Mouse (Mus musculus) stomach, postnatal 0 days (tissue): ENCODE measurements around the gene Pax7. TPM values are rescaled to one million over a fixed set of nuclear protein-coding genes. Genes with fewer than 3 reads are reported as not detected.

ENCODE experiments used
- ATAC-seq: fragments of 200-750 bp; cut with Nextera tagmentation; 2 replicates; pipeline ENCODE4 v1.8.0; 2017; ENCODE audit not compliant: low FRiP score, low TSS enrichment
- DNase-seq: peaks from one replicate; pipeline ENCODE4 v3.0.0-alpha.2; 2016; ENCODE audit warnings: low spot score
- H3K27ac ChIP-seq: fragments of 300-500 bp; sonication (generic); replicated peaks from 2 replicates; pipeline ENCODE4 v1.5.1; 2014; ENCODE audit warnings: mild to moderate bottlenecking, control low read depth
- H3K27me3 ChIP-seq: fragments of 300-500 bp; sonication (generic); 2 replicates; pipeline ENCODE4 v1.6.1; 2014; ENCODE audit warnings: low read length; ENCODE audit not compliant: control insufficient read depth, insufficient read depth
- H3K36me3 ChIP-seq: fragments of 300-500 bp; sonication (generic); 2 replicates; pipeline ENCODE4 v1.6.1; 2014; ENCODE audit warnings: low read length, mixed read lengths; ENCODE audit not compliant: control insufficient read depth, insufficient read depth
- H3K4me1 ChIP-seq: fragments of 300-500 bp; sonication (generic); replicated peaks from 2 replicates; pipeline ENCODE4 v1.6.1; 2014; ENCODE audit warnings: antibody characterized with exemption; ENCODE audit not compliant: control insufficient read depth, insufficient read depth
- H3K4me2 ChIP-seq: fragments of 300-500 bp; sonication (generic); replicated peaks from 2 replicates; pipeline ENCODE4 v1.6.1; 2014; ENCODE audit warnings: low read depth, mild to moderate bottlenecking, control low read depth, moderate library complexity
- H3K4me3 ChIP-seq: fragments of 300-500 bp; sonication (generic); 2 replicates; pipeline ENCODE4 v1.5.1; 2014; ENCODE audit warnings: low read depth, low read length, control low read depth
- H3K9ac ChIP-seq: fragments of 300-500 bp; sonication (generic); 2 replicates; pipeline ENCODE4 v1.6.1; 2014; ENCODE audit warnings: mild to moderate bottlenecking, low read length, control low read depth, mixed read lengths
- H3K9me3 ChIP-seq: fragments of 300-500 bp; sonication (generic); 2 replicates; pipeline ENCODE4 v1.6.1; 2016; ENCODE audit warnings: low read length; ENCODE audit not compliant: control insufficient read depth
- CTCF ChIP-seq: IDR thresholded peaks from 2 replicates; pipeline ENCODE4 v1.5.1; 2016; ENCODE audit warnings: antibody characterized with exemption, low read depth, mild to moderate bottlenecking, moderate library complexity
- EP300 ChIP-seq: optimal IDR thresholded peaks from 2 replicates; pipeline ENCODE3; 2016; ENCODE audit warnings: antibody characterized with exemption
- WGBS: fragments of 180-500 bp; shearing (Covaris S2); extraction: QIAGEN DNeasy Blood & Tissue Kit; methylation state at CpG from one replicate; pipeline ENCODE4 v1.1.7; 2014; 5-methylcytosine and 5-hydroxymethylcytosine counted together
- polyA plus RNA-seq: library from polyadenylated mRNA; unstranded; fragments of >200 nt; fragmentation: Nextera tagmentation; extraction: Ambion mirVana; gene quantifications from 2 replicates; pipeline ENCODE4 v1.2.1, GENCODE M21; 2015

Pax7 gene
- polyA plus RNA-seq: 0.02 TPM in 1 of 2 replicates, not detected in the other

GRCm38 (mm10) chr4:139833036-139833634, at the start of gene Pax7:
Pax7 (minus strand) TSS chr4:139833528.
- Histone ChIP-seq H3K27me3 (peaks cover 25% of the 10 kb centered on the region), H3K4me2 (0 out of 2 replicates have a peak within 1 kb of the TSS, but pooled peaks have one; percentile 27), H3K9ac (no peak within 1 kb of the TSS), H3K36me3 (no peaks in the 10 kb centered on the region), H3K4me1 (no peaks in the 10 kb centered on the region), H3K27ac (no peak within 1 kb of the TSS), H3K4me3 (peak within 1 kb of the TSS; percentile 21; the same call in 1 of the 2 replicates), H3K9me3 (no peaks in the 10 kb centered on the region)
- 2% methylated on average over 34 of the region's 41 CpGs for WGBS
- ATAC-seq (no peak), DNase-seq (no peak)
- TF ChIP-seq CTCF (no peak), EP300 (no peak)

DNA sequence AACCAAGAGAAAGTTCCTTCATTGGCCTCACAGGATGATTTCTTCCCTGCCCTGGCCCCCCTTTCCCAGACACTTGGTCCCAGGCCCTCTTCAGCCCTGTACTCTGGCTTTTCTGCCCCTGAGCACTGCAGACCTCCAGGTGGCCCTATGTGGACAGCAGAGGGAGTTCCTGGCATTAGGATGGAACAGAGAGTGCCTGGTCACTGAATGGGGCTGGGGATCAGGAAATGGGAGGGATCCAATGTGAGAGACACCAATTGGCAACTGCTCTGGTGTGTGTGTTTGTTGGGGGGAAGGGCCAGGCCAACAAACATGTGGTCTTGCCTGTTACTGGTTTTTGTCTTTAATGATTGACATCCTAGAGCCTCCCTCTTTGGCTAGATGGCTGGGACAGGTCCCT, 48.5 kb upstream of the Pax7 start:
- ATAC-seq: no peak
- H3K4me3 ChIP-seq: no peak overlapping the region
- H3K9ac ChIP-seq: no peak overlapping the region

GRCm38 (mm10) chr4:139879324-139879723, 46.0 kb upstream of the Pax7 start:
- H3K9ac ChIP-seq: no peak overlapping the region
- H3K4me2 ChIP-seq: no peak overlapping the region
- DNase-seq: no peak
- H3K9me3 ChIP-seq: no peaks in the 10 kb centered on the region
- no peaks in the 10 kb centered on the region for H3K27me3 ChIP-seq
- H3K4me1 ChIP-seq: no peaks in the 10 kb centered on the region
- TF ChIP-seq CTCF (no peak), EP300 (no peak)
- H3K36me3 ChIP-seq: no peaks in the 10 kb centered on the region
- ATAC-seq: no peak
- WGBS: 64% methylated on average over 7 of the region's 7 CpGs
- no peak overlapping the region for H3K27ac ChIP-seq
- H3K4me3 ChIP-seq: no peak overlapping the region

More for the DNA sequence above, 48.5 kb upstream of the Pax7 start:
- no peak overlapping the region for H3K27ac ChIP-seq
- no peak overlapping the region for H3K4me2 ChIP-seq
- TF ChIP-seq EP300 (no peak), CTCF (0 out of 2 replicates have a peak, but pooled peaks have one; percentile 12)
- H3K4me1 ChIP-seq: no peaks in the 10 kb centered on the region
- H3K36me3 ChIP-seq: no peaks in the 10 kb centered on the region
- no peaks in the 10 kb centered on the region for H3K9me3 ChIP-seq
- H3K27me3 ChIP-seq: no peaks in the 10 kb centered on the region
- DNase-seq: no peak

- DNase-seq (no peak), ATAC-seq (no peak)
- Histone ChIP-seq H3K4me3 (no peak overlapping the region), H3K27me3 (no peaks in the 10 kb centered on the region), H3K9me3 (no peaks in the 10 kb centered on the region), H3K4me1 (no peaks in the 10 kb centered on the region), H3K27ac (no peak overlapping the region), H3K9ac (no peak overlapping the region), H3K36me3 (no peaks in the 10 kb centered on the region), H3K4me2 (no peak overlapping the region)
- WGBS: 56% methylated on average over 4 of the region's 4 CpGs
- TF ChIP-seq EP300 (no peak), CTCF (peak; percentile 55)
Observed at GRCm38 (mm10) chr4:139878443-139878842, 45.1 kb upstream of the Pax7 start.

- Histone ChIP-seq H3K27me3 (no peaks in the 10 kb centered on the region), H3K4me3 (no peak overlapping the region), H3K27ac (no peak overlapping the region), H3K36me3 (no peaks in the 10 kb centered on the region), H3K4me2 (no peak overlapping the region), H3K9ac (no peak overlapping the region), H3K4me1 (no peaks in the 10 kb centered on the region), H3K9me3 (no peaks in the 10 kb centered on the region)
- DNase-seq (peak; percentile 79), ATAC-seq (peak; percentile 67)
- TF ChIP-seq EP300 (no peak), CTCF (peak; percentile 89)
- WGBS: 6% methylated on average over 4 of the region's 4 CpGs
Observed at GRCm38 (mm10) chr4:139877269-139877668, 43.9 kb upstream of the Pax7 start.

DNA sequence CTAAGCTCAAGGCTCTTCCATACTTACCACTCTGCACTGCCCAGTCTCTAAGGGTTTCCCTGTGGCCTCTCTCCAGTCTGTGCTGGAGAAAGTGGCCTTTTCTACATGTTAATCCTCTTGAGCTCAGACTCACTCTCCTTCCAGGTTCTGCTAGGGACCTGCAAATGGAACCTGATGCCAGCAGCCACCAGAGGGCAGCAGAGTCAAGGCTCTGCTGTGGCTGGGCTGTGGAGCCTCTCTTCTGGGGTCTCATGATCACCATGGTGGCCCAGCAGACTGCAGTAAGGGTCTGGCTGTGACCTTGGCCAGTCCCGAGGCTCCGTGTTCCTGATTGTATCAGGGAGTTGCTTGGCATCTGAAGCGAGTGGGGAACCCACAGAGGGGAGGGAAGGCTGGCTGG, 39.3 kb upstream of the Pax7 start:
- DNase-seq (peak; percentile 63), ATAC-seq (no peak)
- no peaks in the 10 kb centered on the region for H3K36me3 ChIP-seq
- H3K27me3 ChIP-seq: no peaks in the 10 kb centered on the region
- 3% methylated on average over 3 of the region's 3 CpGs for WGBS
- H3K4me1 ChIP-seq: no peaks in the 10 kb centered on the region
- no peak overlapping the region for H3K4me3 ChIP-seq
- peak; percentile 92 for TF ChIP-seq CTCF
- no peak for TF ChIP-seq EP300
- no peak overlapping the region for H3K27ac ChIP-seq
- H3K4me2 ChIP-seq: no peak overlapping the region
- no peaks in the 10 kb centered on the region for H3K9me3 ChIP-seq
- H3K9ac ChIP-seq: no peak overlapping the region
